Mouse (Mus musculus) lung, postnatal 0 days (tissue): ENCODE measurements at regions not wholly inside any gene's neighbourhood (a gene's known extent, or its start where the extent isn't known, plus 50 kb on each side); places are given as distances from the start of the nearest gene placed in this dataset.

Experiments
- CTCF ChIP-seq: IDR thresholded peaks from 2 replicates; pipeline ENCODE4 v1.5.1; 2016; ENCODE audit warnings: antibody characterized with exemption, mild to moderate bottlenecking
- EP300 ChIP-seq: IDR thresholded peaks from 2 replicates; pipeline ENCODE4 v1.6.1; 2016; ENCODE audit warnings: antibody characterized with exemption, mild to moderate bottlenecking, control low read depth

- no peak for TF ChIP-seq CTCF
- no peak for TF ChIP-seq EP300
Observed at GRCm38 (mm10) chr15:72135992-72136617, 1698.3 kb upstream of the Gm6569 start.
